Comparison of ENCODE assay signal across 18 mouse cellular contexts in genomic region chr2:137898425-137898824, GRCm38 (mm10).
"Had no signal": no experiment of that assay in that cellular context is flagged by ENCODE, and none has a peak within 500 bp of the region (broad histone marks: within the 10 kb centered on the region; RNA-seq: fewer than 3 reads in every experiment).

No protein-coding gene starts in this region.

- H3K27me3 ChIP-seq: intestine, embryonic 15.5 days; limb, embryonic 13.5 days; lung, embryonic 15.5 days had no signal

- H3K36me3 ChIP-seq: intestine, embryonic 15.5 days; limb, embryonic 10.5 days; limb, embryonic 13.5 days; lung, embryonic 15.5 days had no signal

- DNase-seq: kidney, adult 11 months; kidney, adult 9 months; kidney, postnatal 14 days; lung, adult 18-20 months; lung, postnatal 14 days; lung, postnatal 4 days; midbrain, embryonic 14.5 days; right cerebral cortex, adult 18-20 months; right cerebral cortex, postnatal 14 days; right cerebral cortex, postnatal 4 days; thymus, adult 2 months; thymus, postnatal 14 days; thymus, postnatal 4 days had no signal

- H3K4me3 ChIP-seq: intestine, embryonic 15.5 days; limb, embryonic 10.5 days; limb, embryonic 13.5 days; lung, embryonic 15.5 days had no signal

- H3K9me3 ChIP-seq: intestine, embryonic 15.5 days; limb, embryonic 10.5 days; limb, embryonic 13.5 days; lung, embryonic 15.5 days had no signal

- ATAC-seq: intestine, embryonic 15.5 days had no signal

- H3K4me1 ChIP-seq: intestine, embryonic 15.5 days; limb, embryonic 10.5 days; limb, embryonic 13.5 days; lung, embryonic 15.5 days had no signal

- H3K9ac ChIP-seq: intestine, embryonic 15.5 days; limb, embryonic 13.5 days; lung, embryonic 15.5 days had no signal

- H3K4me2 ChIP-seq: intestine, embryonic 15.5 days; limb, embryonic 13.5 days; lung, embryonic 15.5 days had no signal

- H3K27ac ChIP-seq: intestine, embryonic 15.5 days; limb, embryonic 10.5 days; limb, embryonic 13.5 days; lung, embryonic 15.5 days; stomach, postnatal 0 days had no signal
